Mouse (Mus musculus): ENCODE data around the gene Dgkd.

DNA sequence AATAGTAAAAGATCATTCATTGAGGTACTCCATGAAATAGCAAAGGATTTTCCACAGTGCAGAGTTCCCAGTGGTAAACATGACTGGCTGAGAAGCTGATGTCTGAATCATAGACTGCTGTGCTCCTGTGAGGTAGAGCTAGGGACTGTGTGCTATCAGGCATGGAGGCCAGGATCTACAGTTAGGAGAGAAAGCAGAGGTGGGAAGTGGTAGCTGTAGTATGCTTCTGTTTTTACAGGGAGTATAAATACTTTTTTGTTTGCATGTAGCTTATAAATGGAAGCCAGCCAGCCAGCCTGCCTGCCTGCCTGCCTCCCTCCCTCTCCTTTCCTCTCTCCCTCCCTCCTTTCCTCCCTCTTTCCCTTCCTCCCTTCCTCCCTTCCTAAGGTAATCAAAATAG is 60.3 kb downstream of the Dgkd start:
- no peak for TF ChIP-seq CTCF (IDR thresholded peaks at IDR 0.05)
- no peak for TF ChIP-seq EP300 (IDR thresholded peaks at IDR 0.05; ENCODE audit: insufficient read depth, low read depth, low read length)
